Mouse (Mus musculus): Measurements from ENCODE around the gene Olfr620.

The Olfr620 gene

DNA sequence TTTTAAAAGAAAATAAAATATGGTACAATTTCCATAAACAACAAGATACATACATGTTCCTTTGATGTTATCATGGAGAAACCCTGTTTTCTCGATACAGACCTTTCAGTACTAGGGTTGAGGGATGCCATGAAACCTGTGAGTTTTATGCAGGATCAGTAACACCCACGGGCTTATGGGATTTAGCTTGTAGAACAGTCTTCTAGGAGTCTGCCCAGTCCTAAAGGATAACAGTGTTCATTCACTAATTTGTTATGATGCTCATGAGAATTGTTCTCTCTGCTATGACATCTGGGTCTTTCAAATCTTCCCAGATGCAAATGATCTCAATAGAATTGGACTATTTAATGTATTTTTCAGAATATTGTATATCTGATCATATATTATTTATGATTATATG lies at the start of gene Olfr620:
Olfr620 (minus strand) TSS at position 101 of the 400 bp plus-strand sequence.
- DNase-seq (ENCODE audit: low read depth), result no peak

DNA sequence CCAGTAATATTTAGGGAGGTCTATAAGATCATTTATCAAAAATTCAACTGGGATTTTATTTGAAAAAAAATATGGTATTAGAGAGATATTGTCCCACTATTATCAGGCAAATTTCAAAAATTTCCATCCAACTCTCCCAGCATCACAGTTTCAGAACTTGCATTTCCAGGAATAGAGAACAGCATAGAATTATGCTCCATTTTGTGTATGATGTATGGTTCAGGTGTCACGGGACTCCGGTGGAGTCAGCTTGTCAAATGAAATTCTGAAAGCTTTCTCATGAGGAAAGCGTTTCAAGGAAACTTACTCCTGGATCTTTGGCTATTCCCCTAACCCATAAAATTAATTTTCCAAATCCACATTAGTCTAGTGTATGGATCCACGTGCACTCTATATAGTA lies 31.7 kb upstream of the Olfr620 start:
- no peak for DNase-seq (ENCODE audit: low read depth)

DNA sequence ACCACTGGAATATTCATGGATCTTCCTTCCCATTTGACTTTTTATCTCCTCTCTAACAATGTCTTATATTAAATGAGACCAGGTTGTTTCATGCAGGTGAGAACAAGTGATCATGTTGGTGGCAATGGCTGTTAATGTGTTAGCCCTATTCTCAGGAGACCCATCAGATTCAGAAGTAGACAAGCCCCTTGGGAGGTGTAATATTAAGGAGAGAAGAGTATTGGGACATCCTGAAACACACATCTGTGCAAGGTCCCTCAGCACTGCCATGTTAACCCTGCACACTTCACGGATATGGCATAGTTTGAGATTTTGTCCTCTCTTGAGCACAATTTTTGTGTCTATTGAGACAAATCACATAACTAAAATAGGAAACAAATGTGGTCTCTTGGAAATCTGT lies 30.3 kb upstream of the Olfr620 start, which contains the start of gene Olfr622:
Olfr622 (minus strand) TSS at position 101 of the 400 bp plus-strand sequence.
- no peak for DNase-seq (ENCODE audit: low read depth)

GRCm38 (mm10) chr7:103636795-103637194 lies 24.5 kb upstream of the Olfr620 start:
- DNase-seq (ENCODE audit: low read depth), result no peak

- no peak for DNase-seq (ENCODE audit: low read depth)
Measured at GRCm38 (mm10) chr7:103607425-103607824, 4.9 kb downstream of the Olfr620 start.

GRCm38 (mm10) chr7:103600275-103600674 lies 12.1 kb downstream of the Olfr620 start, which contains the start of gene Olfr619:
Olfr619 (plus strand) TSS chr7:103600575.
- DNase-seq (ENCODE audit: low read depth), result no peak

DNA sequence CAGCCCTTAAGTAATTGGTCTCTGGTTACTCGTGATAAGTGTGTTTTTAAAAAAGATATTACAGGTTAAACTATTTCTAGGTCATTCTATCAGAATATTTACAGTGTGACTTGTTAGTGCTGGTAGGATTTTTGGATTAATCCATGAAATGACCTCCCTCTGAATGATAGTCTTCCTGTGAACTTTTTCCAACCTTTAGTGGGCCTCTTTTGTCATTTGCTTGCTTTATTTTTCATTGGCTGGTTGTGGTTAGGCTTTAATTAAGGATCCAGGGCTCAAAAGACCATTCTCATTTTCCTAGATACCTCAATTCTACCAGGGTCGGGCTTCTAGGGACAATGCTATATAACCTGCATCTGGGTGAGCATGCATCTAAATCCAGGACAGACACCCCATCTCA lies 22.5 kb downstream of the Olfr620 start, which contains the start of gene Olfr618:
Olfr618 (plus strand) TSS at position 301 of the 400 bp plus-strand sequence.
- DNase-seq (ENCODE audit: low read depth), result no peak

- DNase-seq (ENCODE audit: low read depth), result no peak
Measured at GRCm38 (mm10) chr7:103572761-103573160, 39.6 kb downstream of the Olfr620 start, which contains the start of gene Olfr617. Olfr617 (plus strand) TSS chr7:103573061.

DNA sequence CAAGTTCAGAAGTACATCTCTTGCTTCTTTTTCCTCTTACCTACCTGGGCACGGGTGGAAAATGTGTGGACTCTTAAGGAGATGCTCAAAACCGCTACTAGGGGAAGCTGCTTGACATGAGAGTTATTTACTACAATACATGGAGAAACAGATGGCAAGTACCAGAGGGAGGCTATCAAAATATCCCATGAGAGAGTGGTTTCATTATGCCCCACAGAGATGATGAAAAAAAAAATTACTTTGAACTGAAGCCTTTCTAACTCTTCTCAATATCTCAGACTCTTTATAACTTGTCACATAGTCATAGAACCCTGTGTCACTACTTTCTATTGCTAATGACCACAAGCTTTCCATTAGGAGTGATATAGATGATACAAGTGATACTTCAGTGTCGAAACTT lies 43.3 kb downstream of the Olfr620 start, which contains the start of gene Olfr616:
Olfr616 (minus strand) TSS at position 101 of the 400 bp plus-strand sequence.
- DNase-seq (ENCODE audit: low read depth), result no peak

- DNase-seq (ENCODE audit: low read depth), result no peak
Measured at GRCm38 (mm10) chr7:103555779-103556178, 56.6 kb downstream of the Olfr620 start, which contains the start of gene Olfr615. Olfr615 (plus strand) TSS chr7:103556079.
